In genomic region chr12:59132940-59133339, GRCm38 (mm10) we compare ENCODE assay signal across 8 mouse cellular contexts. TPM values are rescaled to one million over a fixed set of nuclear protein-coding genes. Genes with fewer than 3 reads are reported as not detected.
A peak's percentile ranks its signal among the peaks of the same experiment; 100 is the strongest.
DNase-seq lines count a peak whose midpoint lies in the region; ATAC-seq and TF ChIP-seq lines count a peak whose summit lies in the region.

No protein-coding gene starts in this region.

- no peaks in the 10 kb centered on the region for H3K36me3 ChIP-seq in kidney, postnatal 0 days (ENCODE audit: insufficient read depth, low read length)
- peaks cover 3% of the 10 kb centered on the region; the same call in 1 of the 2 replicates for H3K36me3 ChIP-seq in neural tube, embryonic 15.5 days

- H3K27ac ChIP-seq in kidney, postnatal 0 days: no peak overlapping the region
- no peak overlapping the region for H3K27ac ChIP-seq in neural tube, embryonic 15.5 days (replicated peaks)

- WGBS in kidney, postnatal 0 days: 79% methylated on average over 7 of the region's 7 CpGs
- 88% methylated on average over 7 of the region's 7 CpGs for WGBS in neural tube, embryonic 15.5 days

- H3K9ac ChIP-seq in kidney, postnatal 0 days (ENCODE audit: low read depth, low read length): no peak overlapping the region
- H3K9ac ChIP-seq in neural tube, embryonic 15.5 days (replicated peaks): 0 out of 2 replicates have a peak overlapping the region, but pooled peaks have one; percentile 5

- H3K27me3 ChIP-seq in kidney, postnatal 0 days (ENCODE audit: insufficient read depth, low read length): no peaks in the 10 kb centered on the region
- H3K27me3 ChIP-seq in neural tube, embryonic 15.5 days (replicated peaks): no peaks in the 10 kb centered on the region

- H3K4me2 ChIP-seq in kidney, postnatal 0 days (ENCODE audit: low read length): peak overlapping the region; percentile 73; the same call in 1 of the 2 replicates
- peak overlapping the region; percentile 76 for H3K4me2 ChIP-seq in neural tube, embryonic 15.5 days

- H3K4me3 ChIP-seq in kidney, postnatal 0 days (replicated peaks; ENCODE audit: low read depth, low read length): no peak overlapping the region
- H3K4me3 ChIP-seq in neural tube, embryonic 15.5 days (replicated peaks): no peak overlapping the region; the same call in 1 of the 2 replicates

- peak; percentile 26; the same call in 1 of the 2 replicates for TF ChIP-seq CTCF in kidney, postnatal 0 days (IDR thresholded peaks at IDR 0.05; ENCODE audit: low read depth)

- DNase-seq in cerebellum, adult 11 months: peak; percentile 9
- peak; percentile 24 for DNase-seq in spleen, postnatal 10 days (ENCODE audit: low spot score in 2 of 2)
- DNase-seq in spleen, adult 12 weeks (ENCODE audit: low spot score): no peak
- no peak for DNase-seq in kidney, postnatal 0 days (ENCODE audit: low spot score)
- no peak for DNase-seq in right cerebral cortex, postnatal 25 days
- DNase-seq in yolk sac, embryonic 10.5 days (ENCODE audit: low spot score): no peak

- peaks cover 5% of the 10 kb centered on the region for H3K4me1 ChIP-seq in kidney, postnatal 0 days (replicated peaks; ENCODE audit: insufficient read depth, low read length)
- H3K4me1 ChIP-seq in neural tube, embryonic 15.5 days: peaks cover 23% of the 10 kb centered on the region

- no peak for ATAC-seq in cerebellum, adult (ENCODE audit: insufficient number of reproducible peaks, low FRiP score, low TSS enrichment)
- ATAC-seq in kidney, postnatal 0 days (replicated peaks; ENCODE audit: low FRiP score, low read depth): no peak
- no peak for ATAC-seq in neural tube, embryonic 15.5 days (ENCODE audit: low FRiP score)

- no peaks in the 10 kb centered on the region for H3K9me3 ChIP-seq in kidney, postnatal 0 days (replicated peaks; ENCODE audit: low read length)
- H3K9me3 ChIP-seq in neural tube, embryonic 15.5 days (replicated peaks): no peaks in the 10 kb centered on the region

RNA-seq across cellular contexts. Expression of gene Mia2, which starts 37.3 kb away (rescaled TPM):
- polyA plus RNA-seq in kidney, postnatal 0 days (2015; fragmentation: Nextera tagmentation; extraction: Ambion mirVana): 85.5 and 91.6 TPM in 2 replicates
- 32.5 and 52.6 TPM in 2 replicates for polyA plus RNA-seq in neural tube, embryonic 15.5 days (2015; fragmentation: Nextera tagmentation; extraction: Ambion mirVana)

Comparison
In these comparisons a context has a peak if more than half of its experiments do, and no peak if none do; other contexts are left out.
1. DNase-seq: peak in cerebellum, adult 11 months (single experiment) and spleen, postnatal 10 days (2 of 2); none in spleen, adult 12 weeks (single experiment), kidney, postnatal 0 days (single experiment), right cerebral cortex, postnatal 25 days (single experiment) and yolk sac, embryonic 10.5 days (single experiment).